Mouse (Mus musculus): Measurements from ENCODE around the gene Rasgrf2.

- TF ChIP-seq USF1 (IDR thresholded peaks at IDR 0.05; ENCODE audit: low read depth) (no peak), CTCF (IDR thresholded peaks at IDR 0.05; ENCODE audit: control insufficient read depth, insufficient read depth, insufficient read length) (no peak), MAX (IDR thresholded peaks at IDR 0.05) (no peak)
Measured at GRCm38 (mm10) chr13:92022202-92022601, 109.3 kb downstream of the Rasgrf2 start.

Measured in C2C12 (cell line).